Mouse (Mus musculus) cerebellum, adult 18-20 months (tissue): ENCODE measurements around the gene Tle3.

Experiments
- DNase-seq, 2 experiments: peaks; one replicate each; pipeline ENCODE4 v3.0.0; 2021

Tle3 gene

DNA sequence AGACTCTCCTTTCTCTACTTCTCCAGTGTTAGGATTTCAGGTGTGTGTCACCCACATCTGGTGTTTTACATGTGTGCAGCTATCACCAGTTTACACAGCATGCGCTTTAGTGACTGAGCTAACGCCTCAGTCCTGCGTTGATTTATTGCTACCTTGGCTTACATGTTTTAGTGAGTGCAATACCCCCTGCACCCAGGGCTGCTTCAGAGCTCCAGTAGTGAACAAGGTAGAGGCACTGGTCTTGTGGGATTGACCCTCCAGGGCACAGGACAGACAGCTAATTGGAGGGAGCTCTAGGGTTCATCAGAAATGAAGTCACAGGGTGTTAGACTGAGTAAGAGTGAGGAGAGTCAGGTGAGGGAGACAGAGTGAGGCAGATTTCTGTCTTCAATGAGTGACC, 12.4 kb upstream of the Tle3 start:
- no peak for DNase-seq

DNA sequence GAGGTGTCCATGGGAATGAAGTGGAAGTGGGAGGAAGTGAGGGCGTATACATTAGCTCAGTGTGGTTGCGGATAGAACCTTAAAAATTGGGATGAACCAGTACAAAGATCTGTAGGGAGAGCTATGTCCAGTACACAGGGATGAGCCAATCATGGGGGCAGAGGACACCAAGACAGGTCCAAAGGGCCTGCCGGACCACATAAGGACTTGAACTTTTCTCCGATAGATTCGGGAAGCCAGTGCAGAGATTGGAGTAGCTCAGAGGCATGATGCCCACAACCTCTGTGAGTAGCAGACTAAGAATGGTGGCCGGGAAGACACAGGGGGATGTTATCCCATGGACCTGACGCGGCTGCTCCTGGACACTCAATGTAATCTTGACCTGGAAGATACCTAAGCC, 12.0 kb upstream of the Tle3 start:
- no peak for DNase-seq

DNA sequence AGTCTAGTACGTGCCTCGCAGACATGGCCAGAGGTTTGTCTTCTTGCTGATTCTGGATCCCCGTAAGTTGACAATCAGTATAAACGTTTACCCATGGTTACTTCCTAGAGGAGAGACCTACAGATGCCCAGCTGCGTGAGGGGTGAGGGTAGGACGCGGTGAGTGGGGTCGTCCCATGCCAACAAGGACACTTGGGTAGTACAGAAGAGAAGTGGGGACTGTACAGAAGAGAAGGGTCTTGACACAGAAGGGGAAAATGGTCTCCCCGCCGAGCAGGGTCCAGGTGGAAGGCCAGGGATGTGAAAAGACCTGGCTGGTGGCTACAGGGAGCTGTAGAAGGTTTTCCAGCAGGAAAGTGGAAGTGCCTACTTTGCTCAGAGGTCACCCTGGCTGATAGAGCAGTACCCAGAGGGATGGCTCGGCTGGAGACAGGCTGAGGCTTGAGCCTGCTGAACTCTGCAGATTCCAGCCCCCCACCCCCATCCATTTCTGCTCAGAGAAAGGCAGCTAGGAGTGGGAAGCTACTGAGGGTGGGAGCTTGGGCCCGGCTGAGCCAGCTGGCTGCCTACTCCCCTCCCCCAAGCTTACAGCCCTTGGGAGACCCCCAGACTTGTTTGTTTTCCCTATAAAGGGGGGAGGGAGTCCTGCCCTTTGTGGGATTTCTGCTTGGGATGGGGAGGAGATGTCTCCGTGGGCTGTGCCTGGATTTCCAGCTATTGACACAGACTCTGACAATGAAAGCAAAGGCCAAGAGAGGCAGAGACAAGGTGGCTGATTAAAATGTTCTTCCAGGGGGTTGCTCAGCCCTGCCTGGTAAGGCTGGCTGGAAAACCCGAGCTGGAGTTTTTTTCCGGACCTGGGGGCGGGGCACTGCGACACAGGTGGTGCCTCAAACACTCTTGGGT, 11.2 kb upstream of the Tle3 start:
- no peak for DNase-seq

DNA sequence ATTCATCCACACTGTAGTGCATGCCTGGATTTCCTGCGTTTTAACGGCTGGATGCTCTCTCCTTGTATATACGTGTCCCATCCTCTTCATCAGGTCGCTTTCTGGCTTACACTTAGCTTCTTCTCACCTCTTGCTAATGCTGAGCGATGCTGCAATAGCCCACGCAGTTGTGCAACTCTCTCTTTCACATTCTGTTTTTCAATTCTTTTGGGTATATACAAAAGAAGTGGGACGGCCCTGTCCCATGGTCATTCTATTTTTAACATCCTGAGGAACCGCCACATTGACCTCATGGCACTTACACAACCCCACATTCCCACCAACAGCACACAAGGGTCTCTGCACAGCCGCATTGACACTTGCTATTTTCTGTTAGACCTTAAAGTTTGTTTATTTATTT, 9.0 kb upstream of the Tle3 start:
- no peak for DNase-seq

DNA sequence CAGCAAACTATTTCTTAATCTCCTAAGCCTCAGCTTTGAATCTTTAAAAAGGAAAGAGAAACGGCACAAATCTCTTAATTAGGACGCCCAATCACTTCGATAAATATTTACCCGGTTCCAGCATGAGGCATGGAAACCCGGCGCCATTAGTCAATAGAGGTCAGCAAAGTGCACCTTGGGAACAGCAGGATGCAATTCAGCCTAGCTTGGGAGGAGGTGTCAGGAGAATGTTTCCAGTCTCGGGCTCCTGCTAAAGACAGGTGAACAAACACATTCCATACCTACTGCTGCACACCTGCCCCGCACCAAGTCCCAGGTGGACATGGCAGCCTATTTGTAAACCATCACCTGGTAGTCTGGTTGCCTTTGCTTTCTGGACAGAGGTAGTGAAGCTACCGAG, 6.1 kb upstream of the Tle3 start:
- DNase-seq: no peak

DNA sequence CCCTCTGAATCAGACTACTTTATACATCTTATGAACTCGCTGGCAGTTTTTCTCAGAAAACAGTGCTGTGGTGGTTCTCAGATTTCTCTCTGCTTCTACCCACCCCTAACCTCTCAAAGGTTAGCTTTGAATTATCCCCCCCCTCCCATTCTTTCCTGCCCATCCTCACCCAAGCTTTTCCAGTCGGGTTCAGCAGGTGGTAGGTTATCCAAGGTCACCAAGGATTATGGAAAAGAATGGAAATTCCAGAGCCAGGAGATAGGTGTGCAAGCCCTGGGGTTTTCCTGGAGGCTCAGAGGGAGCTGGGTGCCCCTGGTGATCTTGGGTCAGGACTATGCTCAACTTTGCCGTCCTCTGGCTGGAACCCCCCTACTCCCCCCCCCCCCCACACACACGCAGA, 5.0 kb upstream of the Tle3 start:
- no peak for DNase-seq

DNA sequence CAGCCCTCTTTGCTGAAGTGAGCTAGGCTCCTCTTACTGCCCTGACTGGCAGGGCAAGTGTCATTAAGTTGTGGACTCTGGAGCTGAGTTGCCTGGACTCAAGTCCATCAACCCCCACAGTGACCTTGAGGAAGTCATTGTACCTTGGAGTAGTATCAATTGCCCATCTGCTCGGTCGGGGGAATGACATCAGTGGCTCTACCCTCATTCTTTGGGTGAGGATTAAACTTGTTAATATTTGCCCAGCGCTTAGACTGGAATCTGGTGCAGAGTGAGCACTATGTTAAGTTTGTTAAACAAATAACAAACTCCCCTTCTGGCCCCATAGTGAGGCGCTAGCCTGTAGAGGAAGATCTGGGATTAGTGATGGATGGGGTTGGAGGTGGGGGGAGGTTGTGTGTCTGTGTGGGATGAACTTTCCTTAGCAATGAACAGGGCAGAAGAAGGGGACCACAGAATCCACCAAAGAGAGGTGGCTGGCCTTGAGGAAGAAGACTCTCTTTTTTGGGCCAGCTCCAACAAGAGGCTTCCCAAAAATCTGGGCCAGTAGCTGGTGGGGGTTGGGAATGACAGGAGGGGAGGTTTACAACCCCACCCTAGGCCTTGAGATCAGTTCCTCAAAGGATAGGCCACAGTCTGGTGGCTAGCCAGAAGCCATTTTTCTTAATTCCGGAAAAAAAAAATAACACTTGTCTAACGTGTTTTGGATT, 4.2 kb upstream of the Tle3 start:
- DNase-seq: no peak

DNA sequence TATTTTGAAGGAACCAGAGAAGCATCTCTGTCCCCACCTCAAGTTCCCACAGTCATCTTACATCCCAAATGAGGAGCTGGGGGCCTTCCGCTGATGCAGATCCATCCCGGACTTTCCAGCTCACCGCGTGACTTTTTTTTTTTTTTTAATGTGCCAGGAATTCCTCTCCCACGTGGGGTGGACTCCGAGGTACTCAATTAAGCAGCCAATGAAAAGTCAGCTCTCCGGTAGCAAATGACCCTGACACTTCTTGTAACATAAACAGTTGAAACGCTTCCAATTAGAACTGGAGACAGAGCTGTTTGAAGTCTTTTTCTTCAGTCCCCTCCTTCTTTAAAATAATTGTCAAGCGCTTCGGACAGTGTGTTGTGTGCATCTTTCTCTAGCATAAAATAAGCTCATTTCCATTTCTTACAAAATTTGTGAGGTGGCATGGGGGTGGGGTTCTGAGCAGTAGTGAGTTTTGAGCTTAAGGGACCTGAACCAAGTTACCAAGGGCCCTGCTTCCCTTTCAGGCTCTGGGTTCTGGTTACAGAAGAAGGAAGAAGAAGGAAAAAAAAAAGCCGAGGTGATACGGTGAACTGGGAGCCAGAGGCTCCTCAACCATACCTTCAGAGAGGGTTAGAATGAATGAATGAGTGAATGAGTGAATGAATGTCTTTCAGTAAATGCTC, 3.5 kb upstream of the Tle3 start:
- peak in 1 of 2 experiments; percentile 38 for DNase-seq

DNA sequence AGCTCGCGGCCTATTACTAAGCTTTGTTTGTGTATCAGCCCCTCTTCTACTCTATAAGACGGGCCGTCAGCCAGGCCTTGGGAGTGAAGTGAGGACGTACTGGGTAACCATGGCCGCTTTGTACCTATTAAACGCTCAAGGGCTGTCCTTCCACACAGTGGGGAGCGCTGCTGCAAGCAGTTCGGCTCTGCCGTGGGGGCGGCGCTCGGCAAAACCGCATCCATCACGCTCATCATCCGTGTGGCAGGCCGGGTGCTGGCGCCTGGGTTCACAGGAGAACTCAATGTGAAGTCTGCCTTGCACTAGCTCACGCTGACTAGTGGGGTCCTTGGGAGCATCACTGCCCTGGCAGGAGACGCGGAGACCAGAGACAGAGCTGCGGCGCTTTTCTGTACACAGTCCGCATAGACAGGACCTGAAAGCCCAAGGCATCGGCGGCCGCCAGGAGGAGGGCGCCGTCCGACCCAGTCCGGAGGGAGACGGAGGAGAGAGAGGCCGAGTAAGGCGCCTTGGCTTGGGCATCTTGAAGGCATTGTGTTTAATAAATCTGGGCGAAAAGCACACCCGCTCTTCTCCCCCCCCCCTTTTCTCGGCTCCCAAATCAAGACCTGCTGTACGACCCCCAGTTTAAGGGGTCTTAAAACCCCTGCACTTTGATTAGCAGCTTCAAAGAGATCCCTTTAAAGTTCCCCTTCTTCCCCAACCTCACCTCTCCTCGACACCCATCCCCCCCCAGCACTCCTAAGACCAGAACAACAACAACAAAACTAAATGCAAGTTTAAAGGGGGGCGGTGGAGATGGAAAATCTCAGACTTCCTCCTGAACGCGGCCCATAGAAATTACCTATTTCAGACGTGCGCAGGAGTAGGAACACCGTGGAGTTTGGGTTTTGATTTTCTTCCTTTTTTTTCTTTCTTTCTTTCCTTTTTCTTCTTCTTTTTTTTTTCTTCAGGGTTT, 2.6 kb upstream of the Tle3 start:
- DNase-seq: peak; percentile 59 to 71

DNA sequence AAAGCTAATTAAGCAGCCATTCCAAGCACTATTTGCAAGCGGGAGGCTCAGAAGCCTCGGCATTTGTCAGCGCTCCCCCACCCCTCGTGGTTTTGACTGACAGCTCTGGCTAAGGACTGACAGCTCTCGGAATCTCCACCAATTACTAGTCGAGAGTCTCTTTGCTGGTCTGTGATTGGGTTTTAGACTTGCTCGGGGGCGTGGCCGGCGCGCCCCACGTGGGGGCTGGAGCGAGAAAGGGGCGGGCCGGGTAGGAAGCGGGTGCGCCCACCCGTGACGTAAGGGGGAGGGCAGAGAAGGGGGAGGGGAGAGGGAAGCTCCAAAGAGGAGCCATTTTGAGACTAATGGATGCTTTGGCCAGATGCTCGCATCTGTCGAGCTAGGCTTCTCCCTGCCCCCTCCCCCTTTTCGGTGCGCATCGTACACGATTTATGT, 1.7 kb upstream of the Tle3 start:
- DNase-seq: peak; percentile 100

DNA sequence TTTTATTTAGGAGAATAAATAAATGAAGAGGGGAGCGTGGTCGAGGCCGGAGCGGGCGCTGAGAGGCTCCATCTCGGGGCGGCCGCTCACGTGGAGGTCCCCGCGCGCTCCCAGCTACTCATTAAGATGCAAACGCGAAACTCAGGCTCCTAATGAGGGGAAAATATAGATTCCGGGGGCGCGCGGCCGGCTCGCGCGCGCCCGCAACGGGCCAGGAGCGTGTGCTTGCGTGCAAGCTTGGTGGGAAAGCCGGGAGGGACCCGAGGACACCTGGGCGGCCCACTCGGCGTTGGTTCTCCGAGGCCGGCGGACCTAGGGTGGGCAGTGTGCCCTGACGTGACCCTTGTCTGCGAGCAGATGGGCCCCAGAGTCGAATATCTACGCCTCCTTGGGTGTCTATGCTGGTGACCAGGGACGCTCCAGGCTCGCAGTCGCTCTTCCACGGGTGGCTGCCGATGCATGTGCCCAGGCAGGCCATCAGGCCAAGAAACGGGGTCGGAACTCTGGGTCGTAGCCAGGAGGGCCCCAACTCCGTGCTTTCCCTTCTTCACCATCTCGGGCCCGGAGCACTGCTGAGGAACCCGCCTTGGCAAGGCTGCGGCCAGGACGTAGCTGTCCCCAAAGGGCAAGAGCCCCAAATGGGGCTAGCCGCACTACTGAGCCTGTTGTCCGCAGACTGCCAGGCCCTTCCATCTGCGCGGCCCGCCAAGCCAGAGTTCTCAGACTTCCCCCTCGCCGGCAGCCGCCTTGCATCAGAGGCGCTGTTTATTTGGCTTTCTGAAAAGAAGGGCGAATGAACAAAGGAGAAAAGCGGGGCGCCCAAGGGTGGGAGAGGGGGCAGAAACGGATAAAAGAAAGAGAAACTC, 1.0 kb upstream of the Tle3 start:
- peak; percentile 80 to 81 for DNase-seq

DNA sequence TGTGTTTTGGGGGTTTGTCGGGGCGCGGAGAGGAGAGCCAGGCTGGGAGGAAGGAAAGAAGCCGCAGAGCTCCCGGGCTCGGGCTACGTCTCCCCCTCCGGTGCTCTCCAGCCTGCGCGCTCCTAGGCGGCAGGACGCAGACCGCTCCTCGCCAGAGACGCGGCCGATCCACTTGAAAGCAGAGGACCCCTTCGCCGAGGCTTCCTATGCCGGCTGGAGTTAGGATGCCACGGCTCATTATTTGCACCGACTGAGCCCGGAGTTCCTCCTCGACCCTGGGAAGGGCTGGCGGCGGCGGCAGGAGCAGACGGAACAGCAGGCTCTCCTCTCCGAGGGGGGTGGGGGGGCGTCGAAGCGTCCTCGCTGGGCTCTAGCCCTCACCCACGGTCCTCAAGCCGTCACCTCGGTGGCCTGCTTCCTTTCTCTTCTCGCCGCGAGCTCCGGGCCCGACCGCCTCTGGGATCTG, 377 bp downstream of the Tle3 start:
- no peak for DNase-seq

DNA sequence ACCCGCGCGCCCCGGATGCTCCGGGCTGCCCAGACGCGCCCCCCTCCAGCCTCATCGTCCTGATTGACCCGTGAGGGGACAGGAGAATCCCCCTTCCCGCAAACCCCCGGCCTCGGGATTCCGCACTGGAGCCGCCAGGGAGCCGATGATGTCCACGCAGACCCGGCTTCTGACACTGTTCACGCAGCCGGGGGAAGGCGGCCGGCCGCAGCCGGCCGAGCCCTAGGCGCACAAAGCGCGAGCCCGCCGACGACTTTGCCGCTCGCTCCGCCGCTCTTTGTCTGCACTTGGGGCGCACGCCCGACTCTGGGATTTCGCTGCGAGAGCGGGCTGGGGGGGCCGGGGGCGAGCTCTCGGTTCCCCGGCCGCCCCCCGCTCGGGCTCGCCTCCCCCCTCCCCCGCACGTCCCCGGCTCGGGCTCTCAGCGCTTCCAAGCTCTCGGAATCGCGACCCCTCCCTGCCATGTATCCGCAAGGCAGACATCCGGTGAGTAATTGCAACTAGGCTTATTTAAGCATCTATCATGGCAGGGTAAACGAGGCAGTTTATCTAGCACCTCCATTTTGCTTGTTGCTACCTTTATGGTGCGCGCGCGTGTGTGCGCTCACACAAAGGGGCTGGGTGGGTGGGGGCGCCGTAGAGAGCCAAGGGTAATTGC, 939 bp downstream of the Tle3 start:
- peak; percentile 51 to 71 for DNase-seq

DNA sequence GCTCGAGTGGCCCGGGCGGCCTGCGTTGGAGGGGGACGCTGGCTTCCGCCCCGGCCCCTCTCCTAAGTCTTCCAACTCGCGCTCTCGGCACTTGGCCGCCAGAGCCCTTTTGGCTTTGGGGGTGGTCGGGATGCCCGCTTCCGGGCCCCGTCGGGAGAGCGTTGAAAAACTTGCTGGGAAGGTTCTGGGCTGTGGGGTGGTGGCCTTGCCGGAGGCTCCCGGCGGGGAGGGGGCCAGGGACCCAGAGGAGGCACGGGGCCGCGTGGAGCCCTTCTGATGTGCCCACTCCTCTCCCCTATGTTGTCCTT, 1.4 kb downstream of the Tle3 start:
- no peak for DNase-seq

DNA sequence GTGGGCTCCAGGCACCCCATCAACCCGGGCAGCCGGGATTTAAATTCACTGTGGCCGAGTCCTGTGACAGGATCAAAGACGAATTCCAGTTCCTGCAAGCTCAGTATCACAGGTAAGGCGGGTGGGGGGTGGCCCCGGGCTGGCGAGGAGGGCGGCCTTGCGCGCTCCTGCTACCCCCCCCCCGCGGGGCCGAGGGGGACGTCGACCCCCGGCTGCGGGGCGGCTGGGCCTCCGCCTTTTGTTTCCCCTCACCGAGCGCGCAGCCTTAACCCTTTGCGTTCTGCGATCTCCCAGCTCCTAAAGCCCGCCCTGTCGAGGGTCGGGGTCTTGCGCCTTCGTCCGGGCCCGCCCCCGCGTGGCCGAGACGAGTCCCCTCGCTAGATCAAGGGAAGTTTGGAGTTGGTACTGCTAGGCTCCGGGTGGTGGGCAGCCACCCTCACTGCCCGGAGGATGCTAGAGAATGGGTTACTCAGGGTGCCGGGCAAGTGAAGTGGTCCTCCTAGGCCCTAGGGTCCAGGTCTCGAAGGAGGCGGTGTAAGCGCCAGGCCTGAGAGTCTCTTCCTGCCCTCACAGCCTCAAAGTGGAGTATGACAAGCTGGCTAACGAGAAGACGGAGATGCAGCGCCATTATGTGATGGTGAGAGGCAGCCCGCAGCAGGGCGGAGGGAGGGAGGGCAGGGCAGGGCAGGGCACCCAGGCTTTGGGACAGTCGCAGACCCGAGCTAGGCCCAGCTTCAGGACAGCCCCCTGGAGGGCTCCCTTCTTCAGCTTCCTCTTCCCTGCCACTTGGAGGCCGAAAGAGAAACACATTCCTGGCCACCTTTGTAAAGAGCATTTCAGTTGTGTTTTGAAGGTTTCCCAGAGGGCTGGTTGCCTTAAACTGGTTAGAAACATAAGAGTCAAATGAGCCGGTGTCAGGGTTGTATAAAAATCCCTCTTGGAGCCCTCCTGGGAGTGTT, 2.1 kb downstream of the Tle3 start:
- peak; percentile 39 to 55 for DNase-seq

DNA sequence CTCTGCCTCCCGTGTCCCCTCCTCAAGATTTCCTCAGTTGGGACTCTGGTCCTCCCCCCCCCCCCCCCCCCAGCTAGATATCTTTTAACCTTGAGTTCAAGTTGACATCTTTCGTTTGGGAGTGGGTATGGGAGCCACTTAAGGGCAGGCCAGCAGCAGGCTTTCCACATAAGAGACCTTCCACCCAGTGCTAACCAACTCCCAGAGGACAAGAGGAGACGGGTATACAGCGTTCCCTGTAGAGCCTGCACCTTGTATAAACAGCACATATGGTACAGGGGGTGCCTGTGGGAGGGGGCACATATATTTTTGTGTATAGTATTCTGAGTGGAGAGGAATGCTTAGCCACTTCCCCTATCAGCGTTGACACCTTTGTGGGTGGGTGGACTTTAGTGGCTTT, 2.8 kb downstream of the Tle3 start:
- peak in 1 of 2 experiments; percentile 14 for DNase-seq

DNA sequence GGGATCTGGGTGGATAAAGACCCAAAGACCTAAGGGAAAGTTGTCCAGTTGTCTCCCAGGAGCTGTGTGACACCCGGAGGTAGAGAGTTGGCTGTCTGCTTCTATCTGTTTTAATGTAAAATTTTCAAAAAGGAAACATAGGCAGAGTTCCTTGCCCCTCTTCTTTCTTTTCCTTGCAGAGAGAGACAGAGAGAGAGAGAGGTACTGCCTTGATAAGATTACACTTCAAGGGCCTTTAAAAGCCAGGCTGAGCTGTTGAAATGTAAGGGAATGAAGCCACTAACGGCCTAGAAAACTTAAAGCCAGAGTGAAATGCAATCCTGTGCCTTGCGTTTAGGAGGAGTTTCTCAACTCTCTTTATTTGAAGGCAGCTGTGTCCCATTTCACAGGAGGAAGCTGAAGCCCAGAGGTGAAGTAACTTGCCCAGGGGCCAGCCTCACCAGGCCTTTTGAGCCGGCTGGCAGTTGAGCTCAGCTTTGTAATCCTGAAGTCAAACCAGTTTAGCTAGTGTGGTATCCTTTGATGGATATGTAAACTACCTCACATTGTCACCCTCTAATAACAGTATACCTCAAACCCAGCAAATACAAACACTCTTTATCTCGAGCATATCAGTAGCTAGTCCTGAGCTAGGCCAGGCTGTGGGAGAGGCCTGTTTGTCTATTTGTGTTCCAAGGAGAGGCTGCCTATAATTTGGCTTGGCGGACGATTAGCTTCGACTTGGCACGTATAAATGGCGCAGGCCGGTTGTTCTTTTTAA, 3.8 kb downstream of the Tle3 start:
- DNase-seq: no peak

DNA sequence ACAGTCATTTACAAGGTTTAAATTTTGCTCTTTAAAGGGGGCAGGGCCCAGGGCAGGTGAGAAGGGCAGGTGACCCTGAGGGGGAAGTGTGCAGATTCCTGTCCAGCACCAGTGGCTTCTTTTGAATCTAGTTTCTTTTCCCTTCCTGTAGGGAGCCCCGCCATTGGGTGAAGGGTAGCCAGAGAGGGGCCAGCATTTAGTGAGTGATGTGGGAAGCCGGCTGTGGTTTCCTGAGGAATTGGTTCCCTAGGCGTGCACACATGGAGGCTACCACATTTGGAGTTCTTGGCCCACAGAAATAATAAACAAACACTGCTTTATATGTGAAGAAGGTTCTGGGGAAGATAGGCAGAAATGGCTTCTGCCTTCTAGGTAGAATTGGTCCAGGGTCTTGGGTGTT, 4.5 kb downstream of the Tle3 start:
- DNase-seq: no peak
